Mouse (Mus musculus): ENCODE measurements around the gene Ank3.
A peak's percentile ranks its signal among the peaks of the same experiment; 100 is the strongest.

Gene Ank3

GRCm38 (mm10) chr10:69634891-69635290, 236.3 kb downstream of the Ank3 start:
- no peaks in the 10 kb centered on the region for H3K4me1 ChIP-seq (replicated peaks; ENCODE audit: low read depth, low read length)
- no peaks in the 10 kb centered on the region; the same call in 1 of the 2 replicates for H3K27me3 ChIP-seq (ENCODE audit: insufficient read depth, low read length)
- no peaks in the 10 kb centered on the region for H3K36me3 ChIP-seq (ENCODE audit: insufficient read depth, low read length)
- H3K4me3 ChIP-seq (replicated peaks; ENCODE audit: low read length), result no peak overlapping the region
- no peaks in the 10 kb centered on the region for H3K9me3 ChIP-seq (ENCODE audit: low read length)
- no peak for TF ChIP-seq CTCF (conservative IDR thresholded peaks at IDR 0.05; ENCODE audit: low read length)
- TF ChIP-seq NANOG (IDR thresholded peaks at IDR 0.05; ENCODE audit: borderline replicate concordance, low read length), result no peak
- no peak for TF ChIP-seq POU5F1 (IDR thresholded peaks at IDR 0.05; ENCODE audit: borderline replicate concordance, low read length)

- H3K36me3 ChIP-seq (ENCODE audit: insufficient read depth, low read length), result no peaks in the 10 kb centered on the region
- no peaks in the 10 kb centered on the region; the same call in 1 of the 2 replicates for H3K27me3 ChIP-seq (ENCODE audit: insufficient read depth, low read length)
- TF ChIP-seq POU5F1 (IDR thresholded peaks at IDR 0.05; ENCODE audit: borderline replicate concordance, low read length) (no peak), NANOG (IDR thresholded peaks at IDR 0.05; ENCODE audit: borderline replicate concordance, low read length) (no peak), CTCF (conservative IDR thresholded peaks at IDR 0.05; ENCODE audit: low read length) (no peak)
- H3K9me3 ChIP-seq (ENCODE audit: low read length), result no peaks in the 10 kb centered on the region
- H3K4me1 ChIP-seq (replicated peaks; ENCODE audit: low read depth, low read length), result no peaks in the 10 kb centered on the region
- no peak overlapping the region for H3K4me3 ChIP-seq (replicated peaks; ENCODE audit: low read length)
Observed at GRCm38 (mm10) chr10:69635910-69636656, 237.5 kb downstream of the Ank3 start.

- no peaks in the 10 kb centered on the region for H3K9me3 ChIP-seq (ENCODE audit: low read length)
- H3K36me3 ChIP-seq (ENCODE audit: insufficient read depth, low read length), result no peaks in the 10 kb centered on the region
Observed at GRCm38 (mm10) chr10:69639138-69639537, 240.6 kb downstream of the Ank3 start.

GRCm38 (mm10) chr10:69640617-69641016, 242.0 kb downstream of the Ank3 start:
- TF ChIP-seq CTCF (conservative IDR thresholded peaks at IDR 0.05; ENCODE audit: low read length), result peak; percentile 33; the same call in 1 of the 2 replicates
- no peak for TF ChIP-seq POU5F1 (IDR thresholded peaks at IDR 0.05; ENCODE audit: borderline replicate concordance, low read length)
- no peak for TF ChIP-seq NANOG (IDR thresholded peaks at IDR 0.05; ENCODE audit: borderline replicate concordance, low read length)
- Histone ChIP-seq H3K4me3 (replicated peaks; ENCODE audit: low read length) (no peak overlapping the region), H3K36me3 (ENCODE audit: insufficient read depth, low read length) (no peaks in the 10 kb centered on the region), H3K9me3 (ENCODE audit: low read length) (no peaks in the 10 kb centered on the region), H3K27me3 (ENCODE audit: insufficient read depth, low read length) (no peaks in the 10 kb centered on the region), H3K4me1 (replicated peaks; ENCODE audit: low read depth, low read length) (peaks cover 3% of the 10 kb centered on the region; the same call in 1 of the 2 replicates)

More at GRCm38 (mm10) chr10:69639138-69639537, 240.6 kb downstream of the Ank3 start:
- TF ChIP-seq CTCF (conservative IDR thresholded peaks at IDR 0.05; ENCODE audit: low read length), result peak; percentile 70
- TF ChIP-seq NANOG (IDR thresholded peaks at IDR 0.05; ENCODE audit: borderline replicate concordance, low read length), result no peak
- no peaks in the 10 kb centered on the region for H3K4me1 ChIP-seq (replicated peaks; ENCODE audit: low read depth, low read length)
- no peaks in the 10 kb centered on the region; the same call in 1 of the 2 replicates for H3K27me3 ChIP-seq (ENCODE audit: insufficient read depth, low read length)
- H3K4me3 ChIP-seq (replicated peaks; ENCODE audit: low read length), result no peak overlapping the region

- peaks cover 5% of the 10 kb centered on the region; the same call in 1 of the 2 replicates for H3K4me1 ChIP-seq (replicated peaks; ENCODE audit: low read depth, low read length)
- no peaks in the 10 kb centered on the region for H3K27me3 ChIP-seq (ENCODE audit: insufficient read depth, low read length)
- no peaks in the 10 kb centered on the region for H3K9me3 ChIP-seq (ENCODE audit: low read length)
- no peak overlapping the region for H3K4me3 ChIP-seq (replicated peaks; ENCODE audit: low read length)
- no peaks in the 10 kb centered on the region for H3K36me3 ChIP-seq (ENCODE audit: insufficient read depth, low read length)
- TF ChIP-seq CTCF (conservative IDR thresholded peaks at IDR 0.05; ENCODE audit: low read length) (no peak), POU5F1 (IDR thresholded peaks at IDR 0.05; ENCODE audit: borderline replicate concordance, low read length) (no peak), NANOG (IDR thresholded peaks at IDR 0.05; ENCODE audit: borderline replicate concordance, low read length) (no peak)
Observed at GRCm38 (mm10) chr10:69643481-69643880, 244.9 kb downstream of the Ank3 start.

GRCm38 (mm10) chr10:69643986-69644385, 245.4 kb downstream of the Ank3 start:
- no peak for TF ChIP-seq POU5F1 (IDR thresholded peaks at IDR 0.05; ENCODE audit: borderline replicate concordance, low read length)
- TF ChIP-seq NANOG (IDR thresholded peaks at IDR 0.05; ENCODE audit: borderline replicate concordance, low read length), result no peak
- no peak for TF ChIP-seq CTCF (conservative IDR thresholded peaks at IDR 0.05; ENCODE audit: low read length)
- Histone ChIP-seq H3K9me3 (ENCODE audit: low read length) (no peaks in the 10 kb centered on the region), H3K4me3 (replicated peaks; ENCODE audit: low read length) (no peak overlapping the region), H3K27me3 (ENCODE audit: insufficient read depth, low read length) (no peaks in the 10 kb centered on the region), H3K4me1 (replicated peaks; ENCODE audit: low read depth, low read length) (peaks cover 5% of the 10 kb centered on the region; the same call in 1 of the 2 replicates), H3K36me3 (ENCODE audit: insufficient read depth, low read length) (no peaks in the 10 kb centered on the region)

GRCm38 (mm10) chr10:69645311-69645802, 246.8 kb downstream of the Ank3 start:
- Histone ChIP-seq H3K9me3 (ENCODE audit: low read length) (no peaks in the 10 kb centered on the region), H3K4me1 (replicated peaks; ENCODE audit: low read depth, low read length) (peaks cover 5% of the 10 kb centered on the region; the same call in 1 of the 2 replicates), H3K36me3 (ENCODE audit: insufficient read depth, low read length) (no peaks in the 10 kb centered on the region), H3K4me3 (replicated peaks; ENCODE audit: low read length) (no peak overlapping the region), H3K27me3 (ENCODE audit: insufficient read depth, low read length) (no peaks in the 10 kb centered on the region)
- no peak for TF ChIP-seq CTCF (conservative IDR thresholded peaks at IDR 0.05; ENCODE audit: low read length)

GRCm38 (mm10) chr10:69645929-69646328, 247.4 kb downstream of the Ank3 start:
- H3K36me3 ChIP-seq (ENCODE audit: insufficient read depth, low read length), result no peaks in the 10 kb centered on the region
- TF ChIP-seq NANOG (IDR thresholded peaks at IDR 0.05; ENCODE audit: borderline replicate concordance, low read length) (no peak), CTCF (conservative IDR thresholded peaks at IDR 0.05; ENCODE audit: low read length) (no peak), POU5F1 (IDR thresholded peaks at IDR 0.05; ENCODE audit: borderline replicate concordance, low read length) (no peak)
- H3K27me3 ChIP-seq (ENCODE audit: insufficient read depth, low read length), result no peaks in the 10 kb centered on the region
- peaks cover 5% of the 10 kb centered on the region; the same call in 1 of the 2 replicates for H3K4me1 ChIP-seq (replicated peaks; ENCODE audit: low read depth, low read length)
- no peak overlapping the region for H3K4me3 ChIP-seq (replicated peaks; ENCODE audit: low read length)
- H3K9me3 ChIP-seq (ENCODE audit: low read length), result no peaks in the 10 kb centered on the region

All from E14TG2a.4 (cell line).